In the genomic region with DNA sequence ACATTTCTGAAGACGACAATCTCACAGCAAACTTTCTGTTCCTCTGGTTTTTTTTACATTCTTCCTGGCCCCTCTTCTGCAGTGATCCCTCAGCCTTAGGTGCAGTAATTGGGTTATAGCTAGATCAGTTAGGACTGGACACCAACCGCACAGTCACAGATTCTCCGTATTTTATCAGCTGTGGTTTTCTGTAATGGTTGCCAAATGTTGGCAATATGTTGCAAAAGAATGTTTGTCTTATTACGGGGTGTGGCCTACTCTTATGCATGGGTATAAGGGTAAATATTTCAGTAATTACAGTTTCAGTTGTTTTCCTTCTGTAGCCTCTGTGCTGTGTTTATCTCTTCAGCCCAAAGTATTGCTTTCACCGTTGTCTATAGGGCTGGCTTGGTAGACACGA, we compare ENCODE assay signal across 33 mouse cellular contexts.
A peak's percentile ranks its signal among the peaks of the same experiment; 100 is the strongest.
DNase-seq lines count a peak whose midpoint lies in the region; ATAC-seq and TF ChIP-seq lines count a peak whose summit lies in the region.
"Had no signal": no experiment of that assay in that cellular context is flagged by ENCODE, and none has a peak within 500 bp of the region (broad histone marks: within the 10 kb centered on the region; RNA-seq: fewer than 3 reads in every experiment).

No protein-coding gene starts in this region.

- no peaks in the 10 kb centered on the region for H3K79me2 ChIP-seq in C2C12 (ENCODE audit: control insufficient read depth, insufficient read depth)

- no peaks in the 10 kb centered on the region for H3K9me3 ChIP-seq in embryonic facial prominence, embryonic 14.5 days (ENCODE audit: control insufficient read depth, low read length)
- H3K9me3 ChIP-seq in embryonic facial prominence, embryonic 10.5 days, result no peaks in the 10 kb centered on the region
- H3K9me3 ChIP-seq: embryonic facial prominence, embryonic 15.5 days; forebrain, embryonic 12.5 days; forebrain, embryonic 15.5 days; heart, embryonic 12.5 days; heart, embryonic 15.5 days; hindbrain, embryonic 10.5 days; hindbrain, embryonic 13.5 days had no signal

- TF ChIP-seq POLR2A in kidney, adult 2 months (IDR thresholded peaks at IDR 0.05; ENCODE audit: low read depth, low read length), result no peak

- H3K79me3 ChIP-seq in C2C12 (ENCODE audit: low read depth), result no peaks in the 10 kb centered on the region

- H3K36me3 ChIP-seq in embryonic facial prominence, embryonic 14.5 days (ENCODE audit: control insufficient read depth, insufficient read depth, low read length), result no peaks in the 10 kb centered on the region
- H3K36me3 ChIP-seq in embryonic facial prominence, embryonic 10.5 days (replicated peaks), result no peaks in the 10 kb centered on the region
- no peaks in the 10 kb centered on the region for H3K36me3 ChIP-seq in C2C12 (ENCODE audit: control insufficient read depth, insufficient read depth)
- H3K36me3 ChIP-seq in kidney, adult 2 months (ENCODE audit: control insufficient read depth, insufficient read depth, low read length), result no peaks in the 10 kb centered on the region
- H3K36me3 ChIP-seq: embryonic facial prominence, embryonic 15.5 days; forebrain, embryonic 12.5 days; forebrain, embryonic 15.5 days; heart, embryonic 12.5 days; heart, embryonic 15.5 days; hindbrain, embryonic 10.5 days; hindbrain, embryonic 13.5 days had no signal

- H3K4me3 ChIP-seq in embryonic facial prominence, embryonic 14.5 days (ENCODE audit: low read depth, low read length), result no peak overlapping the region
- H3K4me3 ChIP-seq in embryonic facial prominence, embryonic 10.5 days, result no peak overlapping the region
- H3K4me3 ChIP-seq in C2C12 (ENCODE audit: insufficient read depth, poor library complexity, severe bottlenecking), result no peak overlapping the region
- no peak overlapping the region for H3K4me3 ChIP-seq in kidney, adult 2 months (ENCODE audit: insufficient read depth, low read depth, low read length)
- H3K4me3 ChIP-seq: embryonic facial prominence, embryonic 15.5 days; erythroblast, embryonic 14.5 days; forebrain, embryonic 12.5 days; forebrain, embryonic 15.5 days; gastrocnemius, adult 2 months; heart, embryonic 12.5 days; heart, embryonic 15.5 days; hindbrain, embryonic 10.5 days; hindbrain, embryonic 13.5 days had no signal

- ATAC-seq in embryonic facial prominence, embryonic 14.5 days (ENCODE audit: low read depth), result peak; percentile 53; the same call in 1 of the 2 replicates
- ATAC-seq in CD4-positive, CD25-positive, alpha-beta regulatory T cell, adult 4 months, result no peak
- ATAC-seq: forebrain, embryonic 15.5 days; hindbrain, postnatal 0 days; inflammation-experienced regulatory T-cells, adult 6 months; intestine, embryonic 16.5 days; Patski had no signal

- H3K27me3 ChIP-seq in embryonic facial prominence, embryonic 14.5 days (replicated peaks; ENCODE audit: control insufficient read depth, insufficient read depth, low read length), result no peaks in the 10 kb centered on the region
- no peaks in the 10 kb centered on the region for H3K27me3 ChIP-seq in embryonic facial prominence, embryonic 10.5 days (replicated peaks; ENCODE audit: low read depth, poor library complexity, severe bottlenecking)
- H3K27me3 ChIP-seq in C2C12 (ENCODE audit: control insufficient read depth, insufficient read depth, insufficient read length), result no peaks in the 10 kb centered on the region
- no peaks in the 10 kb centered on the region for H3K27me3 ChIP-seq in kidney, adult 2 months (replicated peaks; ENCODE audit: control insufficient read depth, insufficient read depth, low read length)
- H3K27me3 ChIP-seq: embryonic facial prominence, embryonic 15.5 days; forebrain, embryonic 12.5 days; forebrain, embryonic 15.5 days; heart, embryonic 12.5 days; heart, embryonic 15.5 days; hindbrain, embryonic 13.5 days; Patski had no signal

- no peak for TF ChIP-seq CTCF in C2C12 (IDR thresholded peaks at IDR 0.05; ENCODE audit: control insufficient read depth, insufficient read depth, insufficient read length)
- no peak for TF ChIP-seq CTCF in kidney, adult 2 months (conservative IDR thresholded peaks at IDR 0.05; ENCODE audit: insufficient read depth, insufficient read length, low read depth, low read length)

- H3ac ChIP-seq in C2C12 (ENCODE audit: control insufficient read depth, insufficient read length, low read depth), result no peak overlapping the region

- 0 out of 2 replicates have a peak overlapping the region, but pooled peaks have one; percentile 6 for H3K4me2 ChIP-seq in embryonic facial prominence, embryonic 14.5 days (ENCODE audit: low read depth, low read length)
- H3K4me2 ChIP-seq: embryonic facial prominence, embryonic 15.5 days; forebrain, embryonic 12.5 days; forebrain, embryonic 15.5 days; heart, embryonic 12.5 days; heart, embryonic 15.5 days; hindbrain, embryonic 13.5 days had no signal

- H3K4me1 ChIP-seq in embryonic facial prominence, embryonic 14.5 days (ENCODE audit: control insufficient read depth, insufficient read depth, low read length), result no peaks in the 10 kb centered on the region
- no peaks in the 10 kb centered on the region for H3K4me1 ChIP-seq in embryonic facial prominence, embryonic 10.5 days
- no peaks in the 10 kb centered on the region for H3K4me1 ChIP-seq in kidney, adult 2 months (ENCODE audit: control insufficient read depth, insufficient read depth, low read length)
- H3K4me1 ChIP-seq: embryonic facial prominence, embryonic 15.5 days; forebrain, embryonic 12.5 days; forebrain, embryonic 15.5 days; heart, embryonic 12.5 days; heart, embryonic 15.5 days; hindbrain, embryonic 10.5 days; hindbrain, embryonic 13.5 days had no signal

- DNase-seq in embryonic facial prominence, embryonic 14.5 days (ENCODE audit: low spot score), result no peak
- DNase-seq in embryonic facial prominence, embryonic 10.5 days (ENCODE audit: low spot score), result no peak
- peak; percentile 7 for DNase-seq in 3134 (ENCODE audit: extremely low read depth, insufficient read length, low spot score)
- peak; percentile 56 for DNase-seq in adipocyte (ENCODE audit: low spot score)
- DNase-seq in kidney, adult 2 months, result no peak
- no peak for DNase-seq in frontal cortex, postnatal 36 days (ENCODE audit: low spot score in 2 of 2)
- DNase-seq: adrenal gland, adult 8-10 months; adrenal gland, postnatal 25 days; cerebellum, adult 11-12 months; cerebellum, adult 8-10 months; cerebellum, postnatal 10 days; cerebellum, postnatal 36 days; embryo, embryonic 11 days; gastrocnemius, adult 2 months; gastrocnemius, postnatal 14 days; heart, adult 18-20 months; heart, postnatal 10 days; heart, postnatal 36 days; kidney, adult 18-20 months had no signal

- no peak overlapping the region; the same call in 1 of the 2 replicates for H3K27ac ChIP-seq in embryonic facial prominence, embryonic 14.5 days (replicated peaks; ENCODE audit: low read depth, low read length)
- no peak overlapping the region for H3K27ac ChIP-seq in embryonic facial prominence, embryonic 10.5 days (replicated peaks)
- no peak overlapping the region for H3K27ac ChIP-seq in kidney, adult 2 months (ENCODE audit: insufficient read depth, low read depth, low read length)
- H3K27ac ChIP-seq: embryonic facial prominence, embryonic 15.5 days; forebrain, embryonic 12.5 days; forebrain, embryonic 15.5 days; gastrocnemius, adult 2 months; heart, embryonic 15.5 days; hindbrain, embryonic 10.5 days; hindbrain, embryonic 13.5 days; hindbrain, postnatal 0 days had no signal

- no peak overlapping the region for H3K9ac ChIP-seq in embryonic facial prominence, embryonic 14.5 days (ENCODE audit: low read depth, low read length)
- H3K9ac ChIP-seq: embryonic facial prominence, embryonic 15.5 days; forebrain, embryonic 12.5 days; forebrain, embryonic 15.5 days; heart, embryonic 12.5 days; heart, embryonic 15.5 days; hindbrain, embryonic 13.5 days had no signal

- WGBS in embryonic facial prominence, embryonic 14.5 days, result 53% methylated on average over 6 of the region's 6 CpGs
- WGBS in embryonic facial prominence, embryonic 10.5 days, result 86% methylated on average over 6 of the region's 6 CpGs
- 91% methylated on average over 6 of the region's 6 CpGs for WGBS in kidney, adult 2 months

TF ChIP-seq in C2C12, 6 proteins besides CTCF, POLR2A, EP300 and RAD21:
- TF ChIP-seq MYOD1 (IDR thresholded peaks at IDR 0.05; ENCODE audit: control insufficient read depth, insufficient read length, low read depth), result peak; percentile 55
- TF ChIP-seq CEBPB (IDR thresholded peaks at IDR 0.05; ENCODE audit: low read depth), result peak; percentile 94
- no peak for TF ChIP-seq FOSL1 (IDR thresholded peaks at IDR 0.05; ENCODE audit: insufficient read depth, low read length, poor library complexity, severe bottlenecking)
- TF ChIP-seq MAX (IDR thresholded peaks at IDR 0.05), result no peak
- TF ChIP-seq USF1 (IDR thresholded peaks at IDR 0.05; ENCODE audit: low read depth), result no peak
- TF ChIP-seq MYOG (IDR thresholded peaks at IDR 0.05; ENCODE audit: control insufficient read depth, extremely low read depth, insufficient read length), result no peak

Comparison
In these comparisons a context has a peak if more than half of its experiments do, and no peak if none do; other contexts are left out.
1. DNase-seq: peak in 3134 (single experiment) and adipocyte (single experiment); none in embryonic facial prominence, embryonic 14.5 days (single experiment), embryonic facial prominence, embryonic 10.5 days (single experiment), kidney, adult 2 months (single experiment) and frontal cortex, postnatal 36 days (0 of 2).